Comparison of ENCODE assay signal across 12 mouse cellular contexts in the genomic region with DNA sequence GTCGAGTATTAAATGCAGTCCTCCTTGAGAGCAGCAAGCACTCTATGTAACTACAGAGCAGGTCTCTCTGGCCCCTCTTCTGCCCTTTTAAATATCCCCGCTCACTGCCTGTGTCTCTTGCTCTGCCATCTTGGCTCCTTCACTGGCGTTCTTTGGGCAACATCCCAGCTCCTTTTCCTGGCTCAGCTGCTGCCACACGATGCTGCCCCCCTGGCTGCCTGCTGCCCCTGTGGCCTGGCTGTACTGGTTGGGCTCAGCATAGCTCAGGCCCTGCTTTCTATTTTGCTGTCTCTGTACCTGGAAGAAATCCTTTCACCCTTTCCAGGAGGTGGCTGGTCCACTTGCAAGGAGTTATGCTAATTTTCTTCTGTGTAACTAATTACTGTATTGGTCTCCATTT. TPM values are rescaled to one million over a fixed set of nuclear protein-coding genes. Genes with fewer than 3 reads are reported as not detected.
DNase-seq lines count a peak whose midpoint lies in the region; ATAC-seq and TF ChIP-seq lines count a peak whose summit lies in the region.
"Had no signal": no experiment of that assay in that cellular context is flagged by ENCODE, and none has a peak within 500 bp of the region (broad histone marks: within the 10 kb centered on the region; RNA-seq: fewer than 3 reads in every experiment).

No protein-coding gene starts in this region.

- H3K9me3 ChIP-seq in hindbrain, postnatal 0 days (ENCODE audit: low read length) = no peaks in the 10 kb centered on the region
- no peaks in the 10 kb centered on the region for H3K9me3 ChIP-seq in hindbrain, embryonic 10.5 days
- H3K9me3 ChIP-seq: midbrain, embryonic 12.5 days had no signal

- no peak for ATAC-seq in cerebellum, adult (ENCODE audit: insufficient number of reproducible peaks, low FRiP score, low TSS enrichment)
- peak; percentile 55; the same call in 1 of the 2 replicates for ATAC-seq in hindbrain, postnatal 0 days
- ATAC-seq: inflammation-experienced regulatory T-cells, adult 6 months had no signal

- 0 out of 2 replicates have a peak, but pooled peaks cover 5% of the 10 kb centered on the region for H3K4me1 ChIP-seq in hindbrain, postnatal 0 days (ENCODE audit: insufficient read depth, low read length)
- H3K4me1 ChIP-seq in hindbrain, embryonic 10.5 days (replicated peaks) = no peaks in the 10 kb centered on the region; the same call in 1 of the 2 replicates

- TF ChIP-seq CTCF in hindbrain, postnatal 0 days (IDR thresholded peaks at IDR 0.05; ENCODE audit: low read depth) = no peak

- no peak overlapping the region for H3K9ac ChIP-seq in hindbrain, postnatal 0 days (replicated peaks; ENCODE audit: low read length)
- H3K9ac ChIP-seq: midbrain, embryonic 12.5 days had no signal

- H3K4me2 ChIP-seq in hindbrain, postnatal 0 days (ENCODE audit: low read depth, low read length) = no peak overlapping the region
- H3K4me2 ChIP-seq: midbrain, embryonic 12.5 days had no signal

- WGBS in hindbrain, postnatal 0 days = 52% methylated on average over 4 of the region's 4 CpGs
- 85% methylated on average over 4 of the region's 4 CpGs for WGBS in hindbrain, embryonic 10.5 days

- no peak overlapping the region for H3K4me3 ChIP-seq in hindbrain, postnatal 0 days (ENCODE audit: low read length)
- no peak overlapping the region for H3K4me3 ChIP-seq in hindbrain, embryonic 10.5 days
- H3K4me3 ChIP-seq: midbrain, embryonic 12.5 days had no signal

- peak; percentile 24 for DNase-seq in cerebellum, adult 11 months
- peak; percentile 72 for DNase-seq in hindbrain, postnatal 0 days (ENCODE audit: low spot score)
- no peak for DNase-seq in hindbrain, embryonic 10.5 days (ENCODE audit: low spot score)
- DNase-seq in right cerebral cortex, postnatal 4 days = peak; percentile 41
- no peak for DNase-seq in right cerebral cortex, adult 2 months (ENCODE audit: low spot score in 2 of 2)
- DNase-seq in spleen, postnatal 36 days (ENCODE audit: low spot score in 2 of 2) = no peak
- no peak for DNase-seq in natural killer cell, adult 2 months (ENCODE audit: low spot score in 2 of 2)
- DNase-seq: liver; thymus, adult 18-20 months had no signal

- H3K27ac ChIP-seq in hindbrain, postnatal 0 days = 0 out of 2 replicates have a peak overlapping the region, but pooled peaks have one; percentile 45
- no peak overlapping the region for H3K27ac ChIP-seq in hindbrain, embryonic 10.5 days
- H3K27ac ChIP-seq: midbrain, embryonic 12.5 days had no signal

- 0 out of 2 replicates have a peak, but pooled peaks cover 6% of the 10 kb centered on the region for H3K36me3 ChIP-seq in hindbrain, postnatal 0 days (ENCODE audit: insufficient read depth, low read length)
- peaks cover 98% of the 10 kb centered on the region for H3K36me3 ChIP-seq in hindbrain, embryonic 10.5 days

- no peaks in the 10 kb centered on the region for H3K27me3 ChIP-seq in hindbrain, postnatal 0 days (ENCODE audit: insufficient read depth, low read length)
- no peaks in the 10 kb centered on the region for H3K27me3 ChIP-seq in hindbrain, embryonic 10.5 days (ENCODE audit: insufficient read depth, poor library complexity, severe bottlenecking)
- H3K27me3 ChIP-seq: midbrain, embryonic 12.5 days had no signal

RNA-seq across cellular contexts. Expression of a gene that starts 41.8 kb away (rescaled TPM):
- 261 and 286 TPM in 2 replicates for total RNA-seq in hindbrain, postnatal 0 days (2014; rRNA removed)
- 120 and 148 TPM in 2 replicates for polyA plus RNA-seq in hindbrain, postnatal 0 days (2015; fragmentation: Nextera tagmentation; extraction: Ambion mirVana)
- 87.4 and 151 TPM in 2 replicates for polyA plus RNA-seq in hindbrain, embryonic 10.5 days (2016; fragmentation: Nextera tagmentation; extraction: Ambion mirVana)

Comparison
In these comparisons a context has a peak if more than half of its experiments do, and no peak if none do; other contexts are left out.
1. DNase-seq: peak in cerebellum, adult 11 months (single experiment), hindbrain, postnatal 0 days (single experiment) and right cerebral cortex, postnatal 4 days (single experiment); none in hindbrain, embryonic 10.5 days (single experiment), right cerebral cortex, adult 2 months (0 of 2), spleen, postnatal 36 days (0 of 2) and natural killer cell, adult 2 months (0 of 2).